Mouse (Mus musculus): Measurements from ENCODE around the gene Steap3.

GRCm38 (mm10) chr1:120243987-120244386, 28.5 kb downstream of the Steap3 start:
- TF ChIP-seq CTCF (IDR thresholded peaks at IDR 0.05; ENCODE audit: low read depth, low read length) = no peak
- TF ChIP-seq POLR2A (IDR thresholded peaks at IDR 0.05; ENCODE audit: extremely low read depth, insufficient read depth, low read length) = no peak

All from liver, adult 2 months (tissue).